Mouse (Mus musculus) gonadal fat pad, adult 2 months (tissue): ENCODE results near the gene Ppp1r9b. TPM values are rescaled to one million over a fixed set of nuclear protein-coding genes. Genes with fewer than 3 reads are reported as not detected.
"Not testable (repeated sequence)": the region's sequence is repeated elsewhere in the genome, so short reads cannot be mapped to it uniquely, and the experiment has no call there.

Source experiments
- DNase-seq: peaks from one replicate; pipeline ENCODE4 v3.0.0-alpha.2; 2012; ENCODE audit warnings: low read depth
- polyA plus RNA-seq: library from polyadenylated mRNA; depleted of rRNA; stranded (reverse); fragments of >200 nt; gene quantifications from 2 replicates; pipeline ENCODE4 v1.2.3, GENCODE M21; 2012; rRNA removed

The Ppp1r9b gene
- 34.4 and 44.9 TPM in 2 replicates for polyA plus RNA-seq

DNA sequence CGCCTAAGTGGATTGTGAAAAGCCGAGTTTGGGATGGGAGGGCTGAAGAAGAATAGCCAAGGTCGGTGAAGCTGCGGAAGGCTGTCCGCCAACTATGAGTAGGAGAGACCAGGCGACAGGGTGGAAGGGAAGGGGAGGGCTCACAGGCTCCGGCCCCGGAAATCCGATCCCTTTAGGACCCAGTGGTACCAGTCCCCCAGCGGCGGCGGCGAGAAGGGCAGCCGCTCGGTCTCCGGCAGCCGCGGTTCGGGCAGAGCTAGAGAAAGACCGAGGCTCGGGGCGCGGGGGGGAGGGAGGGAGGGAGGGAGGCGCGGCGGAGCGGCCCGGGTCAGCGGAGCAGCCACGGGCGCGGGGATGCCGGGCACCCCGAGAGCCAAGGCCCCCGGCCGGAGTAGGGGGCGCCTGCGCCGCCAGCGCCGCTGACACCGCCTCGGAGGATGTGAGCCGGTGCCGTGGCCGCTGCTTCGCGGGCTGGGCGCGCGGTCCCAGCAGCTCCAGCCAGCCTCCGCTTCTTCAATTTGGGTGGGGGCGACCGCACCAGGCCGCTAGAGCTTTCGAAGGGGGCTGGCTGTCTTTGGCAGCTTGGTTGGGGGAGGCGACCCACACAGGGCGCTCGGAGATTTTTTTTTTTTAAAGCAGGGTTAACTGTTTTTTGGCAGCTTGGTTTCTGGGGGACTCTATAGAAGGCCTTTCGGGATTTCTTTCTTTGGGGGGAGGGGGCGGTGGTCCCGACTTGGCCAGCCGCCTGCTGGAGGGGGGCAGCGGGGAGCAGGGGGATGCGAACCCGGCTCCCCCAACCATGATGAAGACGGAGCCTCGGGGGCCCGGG is at the start of gene Ppp1r9b:
Ppp1r9b (plus strand) TSS at position 287 of the 829 bp plus-strand sequence.
- no peak for DNase-seq

GRCm38 (mm10) chr11:94941121-94941520 is 49.7 kb upstream of the Ppp1r9b start:
- no peak for DNase-seq

- DNase-seq = no peak
These were observed 49.1 kb upstream of the Ppp1r9b start for GRCm38 (mm10) chr11:94941776-94942175.

DNA sequence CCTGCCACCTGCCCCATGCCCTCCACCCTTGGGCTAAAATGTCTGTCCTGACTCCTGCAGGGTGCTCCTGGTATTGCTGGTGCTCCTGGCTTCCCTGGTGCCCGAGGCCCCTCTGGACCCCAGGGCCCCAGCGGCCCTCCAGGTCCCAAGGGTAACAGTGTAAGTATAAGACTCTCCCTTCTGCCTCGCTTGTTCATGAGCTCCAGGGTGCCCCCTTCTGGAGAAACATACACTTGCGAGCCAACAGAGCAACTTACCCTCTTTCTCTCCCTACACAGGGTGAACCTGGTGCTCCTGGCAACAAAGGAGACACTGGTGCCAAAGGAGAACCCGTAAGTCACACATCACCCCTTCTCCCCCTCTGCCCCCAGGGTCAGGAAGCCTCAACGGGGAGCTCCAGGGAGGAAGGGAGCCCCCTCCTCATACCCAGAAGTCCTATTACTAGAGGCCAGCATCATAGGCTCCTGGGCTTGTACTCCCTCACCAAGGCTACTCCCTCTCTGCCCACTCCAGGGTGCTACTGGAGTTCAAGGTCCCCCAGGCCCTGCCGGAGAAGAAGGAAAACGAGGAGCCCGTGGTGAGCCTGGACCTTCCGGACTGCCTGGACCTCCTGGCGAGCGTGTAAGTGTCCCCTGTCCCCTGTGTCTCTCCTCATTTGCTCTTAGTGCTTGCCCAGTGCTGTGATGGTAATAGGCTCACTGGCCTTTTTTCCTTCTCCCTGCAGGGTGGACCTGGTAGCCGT is 48.4 kb upstream of the Ppp1r9b start:
- no peak for DNase-seq

DNA sequence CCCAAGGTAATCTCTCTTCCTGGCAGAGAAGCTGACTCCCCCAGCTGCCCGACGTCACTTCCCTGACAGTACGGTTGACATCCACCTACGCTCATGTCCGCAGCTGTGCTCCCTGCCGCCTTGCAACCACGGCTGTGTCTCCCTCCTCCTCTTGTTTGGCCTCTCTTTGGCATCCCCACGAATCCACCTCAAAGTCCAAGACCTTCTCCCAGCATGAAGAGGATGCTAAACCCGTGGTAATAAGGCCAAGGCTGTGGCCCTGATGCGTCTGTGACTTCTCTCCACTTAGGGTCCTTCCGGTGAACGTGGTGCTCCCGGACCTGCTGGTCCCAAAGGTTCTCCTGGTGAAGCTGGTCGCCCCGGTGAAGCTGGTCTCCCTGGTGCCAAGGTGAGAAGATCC is 47.8 kb upstream of the Ppp1r9b start:
- no peak for DNase-seq

DNA sequence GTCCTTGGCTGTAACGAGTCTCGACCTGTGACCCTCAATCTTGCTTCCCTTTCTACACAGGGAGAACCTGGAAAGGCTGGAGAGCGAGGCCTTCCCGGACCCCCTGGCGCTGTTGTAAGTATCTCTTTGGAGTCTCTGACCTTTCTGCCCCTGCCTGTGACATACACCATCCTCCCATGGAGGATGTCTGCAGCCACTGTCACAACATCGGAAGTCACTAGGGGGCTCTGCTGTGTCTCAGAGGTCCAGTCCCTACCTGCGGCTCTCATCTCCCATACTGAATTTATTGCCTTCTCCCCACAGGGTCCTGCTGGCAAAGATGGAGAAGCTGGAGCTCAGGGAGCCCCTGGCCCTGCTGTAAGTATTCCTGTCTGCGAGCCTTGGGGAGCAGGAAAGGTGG is 46.5 kb upstream of the Ppp1r9b start:
- no peak for DNase-seq

DNA sequence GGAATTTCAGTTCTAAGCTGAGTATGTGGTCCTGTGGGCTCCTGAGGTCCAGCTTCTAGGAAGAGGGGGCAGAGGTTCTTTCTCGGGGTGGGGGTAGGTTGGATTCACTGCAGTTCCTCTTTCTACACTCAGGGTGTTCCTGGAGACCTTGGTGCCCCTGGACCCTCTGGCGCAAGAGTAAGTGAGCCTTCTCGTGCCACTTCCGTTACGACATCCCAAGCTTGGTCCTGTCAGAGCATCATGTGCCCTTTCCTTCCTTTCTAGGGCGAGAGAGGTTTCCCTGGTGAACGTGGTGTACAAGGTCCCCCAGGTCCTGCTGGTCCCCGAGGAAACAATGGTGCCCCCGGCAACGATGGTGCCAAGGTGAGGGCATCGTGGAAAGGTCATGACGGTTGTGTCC is 45.6 kb upstream of the Ppp1r9b start:
- DNase-seq = no peak

GRCm38 (mm10) chr11:94952169-94952568 is 38.7 kb upstream of the Ppp1r9b start:
- DNase-seq = no peak

DNA sequence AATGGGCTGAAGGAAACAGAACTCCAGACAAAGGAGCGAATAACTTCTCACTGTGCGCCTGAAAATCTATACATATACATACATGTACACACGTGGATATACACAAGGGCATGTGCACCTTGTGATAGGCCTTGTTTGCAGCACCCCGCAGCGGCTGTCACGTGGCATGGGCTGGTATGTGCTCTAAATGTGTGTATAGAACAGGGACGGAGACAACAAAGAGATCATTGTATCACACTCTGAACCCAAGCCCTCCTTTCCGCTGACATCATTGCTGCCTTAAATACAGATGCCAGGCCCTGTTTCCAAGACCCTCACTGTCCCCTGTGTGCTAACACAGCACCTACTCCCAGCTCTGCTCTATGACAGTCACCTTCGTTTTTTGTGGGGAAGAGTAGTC is 35.7 kb upstream of the Ppp1r9b start:
- DNase-seq = no peak

DNA sequence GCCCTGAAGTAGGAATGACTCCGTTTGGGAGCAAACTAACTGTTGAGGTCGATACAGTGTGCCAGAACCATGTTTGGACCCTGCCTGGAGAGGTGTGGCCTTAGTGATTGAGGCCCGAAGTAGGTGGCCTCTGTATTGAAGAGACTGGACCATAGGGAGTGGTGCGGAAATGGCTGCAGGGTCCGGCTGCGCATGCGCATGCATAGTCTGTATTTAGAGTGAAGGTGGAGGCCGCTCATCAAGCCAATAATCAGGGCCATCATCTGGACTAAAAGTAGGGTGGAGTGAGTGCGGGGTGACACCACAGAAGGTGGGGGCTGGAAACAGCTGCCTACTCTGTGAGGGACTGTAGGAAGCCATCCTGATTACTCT is 33.2 kb upstream of the Ppp1r9b start:
- no peak for DNase-seq

DNA sequence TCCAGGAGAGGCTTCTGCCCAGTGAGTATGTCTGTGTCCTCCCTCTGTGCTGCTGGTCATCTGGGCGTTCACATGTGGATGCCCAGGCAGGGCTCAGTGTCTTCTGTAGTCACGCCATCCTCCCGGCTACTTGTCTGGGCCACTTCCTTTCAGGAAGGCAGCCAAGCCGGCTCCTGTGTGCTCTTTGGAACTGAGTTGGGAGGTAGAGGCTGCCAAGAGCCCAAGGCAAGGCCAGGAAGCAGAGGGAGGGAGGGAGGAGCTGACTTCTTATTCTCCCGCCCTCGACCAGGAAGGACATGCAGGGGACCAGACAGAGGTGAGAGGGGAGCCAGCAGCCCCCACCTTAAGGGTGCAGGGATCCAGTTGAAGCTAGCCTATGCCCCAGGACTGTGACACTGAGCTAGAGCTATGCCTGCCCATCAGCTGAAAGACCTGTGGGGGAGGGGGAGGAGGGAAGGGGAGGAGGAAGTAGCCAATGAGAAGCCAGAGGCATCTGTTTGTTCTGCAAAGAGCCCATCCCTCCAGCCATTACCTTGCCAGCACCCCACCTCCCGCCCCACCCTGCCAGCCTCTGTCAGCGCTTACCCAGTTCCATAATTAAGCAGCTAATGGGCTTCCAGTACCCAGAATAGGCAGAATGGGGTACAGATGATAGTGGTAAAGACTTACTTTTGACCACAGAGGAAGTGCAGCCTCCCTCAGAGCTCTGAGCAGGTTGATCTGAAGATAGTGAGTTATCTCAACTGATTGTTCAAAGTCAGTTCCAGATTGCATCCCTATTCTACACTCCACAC is 32.6 kb upstream of the Ppp1r9b start:
- peak; percentile 54 for DNase-seq

GRCm38 (mm10) chr11:94962534-94963101 is 28.2 kb upstream of the Ppp1r9b start:
- DNase-seq = no peak

DNA sequence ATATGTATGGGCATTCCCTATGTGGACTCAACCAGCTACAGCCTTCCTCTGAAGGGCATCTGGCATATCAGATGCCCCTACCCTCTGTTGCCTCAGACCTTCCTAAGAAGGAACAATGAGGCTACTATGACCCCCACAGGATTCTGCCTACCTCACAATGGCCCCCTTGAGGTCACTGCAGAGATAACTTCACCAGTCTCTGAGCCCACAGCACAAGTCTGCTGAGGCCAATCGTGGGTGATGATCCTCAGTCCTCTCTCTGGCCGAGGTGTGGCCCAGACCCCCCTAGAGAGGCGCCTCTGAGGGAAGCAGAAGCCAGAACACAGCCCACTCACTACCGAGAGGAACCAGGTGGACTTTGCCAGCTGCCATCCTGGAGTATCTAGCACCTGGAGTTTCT is 23.4 kb upstream of the Ppp1r9b start, which contains the start of gene Hils1:
Hils1 (plus strand) TSS at position 175 of the 400 bp plus-strand sequence.
- DNase-seq = no peak

- DNase-seq = no peak
These were observed 22.6 kb upstream of the Ppp1r9b start for GRCm38 (mm10) chr11:94968187-94968586.

DNA sequence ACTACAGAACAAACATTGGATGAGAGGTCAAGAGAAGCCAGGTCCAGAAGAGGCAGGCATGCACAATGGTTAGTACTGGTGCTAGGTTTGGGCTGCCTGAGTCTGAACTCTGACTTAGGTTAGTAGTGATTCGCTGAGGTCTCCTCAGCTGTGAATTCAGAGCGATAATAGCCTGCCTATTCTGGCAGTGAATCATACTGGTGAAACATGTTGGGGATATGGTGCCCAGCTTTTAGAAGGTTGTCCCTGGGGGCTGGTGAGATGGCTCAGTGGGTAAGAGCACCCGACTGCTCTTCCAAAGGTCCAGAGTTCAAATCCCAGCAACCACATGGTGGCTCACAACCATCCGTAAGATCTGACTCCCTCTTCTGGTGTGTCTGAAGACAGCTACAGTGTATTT is 21.1 kb upstream of the Ppp1r9b start:
- DNase-seq = not testable (repeated sequence)

DNA sequence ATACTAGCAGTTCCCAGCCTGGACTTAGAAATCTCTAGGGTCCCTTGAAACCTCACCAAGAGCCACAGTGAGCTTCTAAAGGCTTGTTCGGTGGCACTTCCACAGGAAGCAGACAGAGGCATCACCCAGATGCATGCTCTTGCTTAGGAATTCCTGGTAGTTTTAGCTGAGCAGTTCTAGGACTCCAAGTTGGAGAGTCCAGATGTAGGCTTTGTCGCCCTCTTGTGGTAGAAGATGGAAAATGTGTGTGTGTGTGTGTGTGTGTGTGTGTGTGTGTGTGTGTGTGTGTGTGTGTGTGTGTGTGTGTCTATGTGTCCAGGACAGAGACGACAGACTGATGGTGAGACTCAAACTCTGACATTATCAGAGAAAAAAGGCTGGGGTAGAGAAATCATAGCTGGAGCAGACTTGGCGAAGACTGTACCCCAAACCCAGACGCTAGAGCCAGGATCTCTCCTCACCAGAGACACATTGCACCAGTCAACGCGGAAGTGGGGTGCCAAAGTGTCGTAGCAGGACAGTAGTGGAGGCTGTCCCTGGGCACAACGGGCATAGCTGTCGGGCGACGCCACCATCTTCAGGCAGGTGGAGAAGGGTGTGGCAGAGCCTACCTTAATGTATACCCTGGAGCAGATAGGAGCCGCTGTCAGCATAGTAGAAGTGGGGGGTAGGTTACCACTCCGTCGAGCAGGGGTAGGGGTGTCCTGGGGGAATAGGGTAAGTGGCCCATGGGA is 20.5 kb upstream of the Ppp1r9b start:
- DNase-seq = no peak

- DNase-seq = no peak
These were observed 18.8 kb upstream of the Ppp1r9b start for GRCm38 (mm10) chr11:94971895-94972615.

- no peak for DNase-seq
These were observed 17.9 kb upstream of the Ppp1r9b start for GRCm38 (mm10) chr11:94972887-94973286.

DNA sequence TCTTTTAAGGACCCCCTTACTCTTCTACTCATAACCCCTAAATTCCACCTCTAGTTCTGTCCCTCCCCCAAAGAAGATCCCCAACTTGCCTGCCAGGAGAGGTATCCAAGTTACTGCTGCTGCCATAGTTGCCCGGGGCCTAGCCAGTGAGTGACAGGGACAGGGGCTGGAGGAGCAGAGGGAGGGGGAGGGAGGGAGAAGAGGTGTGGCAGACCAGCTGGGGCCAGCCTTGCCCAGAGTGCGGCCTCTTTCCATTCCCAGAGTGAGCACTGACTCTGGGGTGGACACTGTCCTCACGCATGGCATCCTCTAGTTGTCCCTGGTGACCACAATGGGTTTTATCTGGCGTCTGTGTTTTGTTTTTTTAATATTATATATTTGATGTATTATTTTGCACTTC is 17.5 kb upstream of the Ppp1r9b start:
- DNase-seq = no peak

- no peak for DNase-seq
These were observed 15.9 kb upstream of the Ppp1r9b start for GRCm38 (mm10) chr11:94974951-94975350.

DNA sequence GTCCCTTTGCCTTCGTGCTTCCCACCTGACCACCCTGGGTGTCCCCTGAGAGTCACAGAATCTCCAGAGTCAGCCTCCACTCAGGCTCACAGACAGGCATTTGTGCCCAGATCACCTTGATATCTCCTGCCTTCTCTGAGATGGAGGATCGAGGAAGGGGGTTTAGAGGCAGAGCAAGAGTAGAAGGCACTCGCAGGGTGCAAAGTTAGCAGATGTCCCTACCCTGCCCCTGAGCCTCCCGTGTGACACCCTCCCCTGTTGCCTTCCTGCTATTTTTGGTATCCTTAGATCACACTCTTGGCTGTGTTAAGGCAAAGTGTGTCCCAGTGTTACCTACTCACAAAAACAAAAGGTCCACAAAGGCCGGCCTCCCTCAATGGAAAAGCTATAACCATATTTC is 14.6 kb upstream of the Ppp1r9b start, which contains the start of gene Sgca:
Sgca (minus strand) TSS at position 129 of the 400 bp plus-strand sequence.
- no peak for DNase-seq
